ENCODE assay signal across 20 mouse cellular contexts in the genomic region with DNA sequence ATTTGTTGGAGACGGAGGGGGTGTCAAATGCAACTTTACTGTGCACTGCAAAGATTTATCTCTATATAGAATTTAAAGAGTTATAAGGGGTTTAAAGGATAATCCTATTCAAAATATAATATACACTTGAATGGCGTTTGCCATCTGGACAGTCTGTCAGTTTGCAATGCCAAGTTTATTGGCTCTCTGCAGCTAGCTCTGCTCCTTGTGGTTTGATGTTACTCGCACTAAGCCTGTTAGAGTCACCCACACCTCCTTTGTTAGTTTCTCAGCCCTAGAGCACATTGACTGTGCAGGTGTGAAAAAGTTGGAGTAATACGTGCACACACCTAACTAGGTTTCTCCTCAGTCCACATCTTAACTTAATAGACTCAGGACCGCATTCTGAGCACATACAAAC.
"Had no signal": no experiment of that assay in that cellular context is flagged by ENCODE, and none has a peak within 500 bp of the region (broad histone marks: within the 10 kb centered on the region; RNA-seq: fewer than 3 reads in every experiment).

No protein-coding gene starts in this region.

- H3K9me3 ChIP-seq: limb, embryonic 10.5 days; limb, embryonic 13.5 days; liver, embryonic 12.5 days; liver, embryonic 15.5 days; lung, embryonic 15.5 days; megakaryocyte, embryonic 14.5 days; midbrain, embryonic 10.5 days; neural tube, embryonic 12.5 days; neural tube, embryonic 15.5 days; stomach, embryonic 15.5 days had no signal

- H3K9ac ChIP-seq: limb, embryonic 13.5 days; liver, embryonic 12.5 days; liver, embryonic 15.5 days; lung, embryonic 15.5 days; neural tube, embryonic 12.5 days; neural tube, embryonic 15.5 days; stomach, embryonic 15.5 days had no signal

- H3K4me1 ChIP-seq: limb, embryonic 10.5 days; limb, embryonic 13.5 days; liver, embryonic 12.5 days; liver, embryonic 15.5 days; lung, embryonic 15.5 days; megakaryocyte, embryonic 14.5 days; midbrain, embryonic 10.5 days; neural tube, embryonic 12.5 days; neural tube, embryonic 15.5 days; stomach, embryonic 15.5 days had no signal

- ATAC-seq: liver, embryonic 12.5 days had no signal

- H3K27me3 ChIP-seq: limb, embryonic 13.5 days; liver, embryonic 12.5 days; liver, embryonic 15.5 days; lung, embryonic 15.5 days; megakaryocyte, embryonic 14.5 days; neural tube, embryonic 12.5 days; neural tube, embryonic 15.5 days; stomach, embryonic 15.5 days had no signal

- H3K36me3 ChIP-seq: limb, embryonic 10.5 days; limb, embryonic 13.5 days; liver, embryonic 12.5 days; liver, embryonic 15.5 days; lung, embryonic 15.5 days; midbrain, embryonic 10.5 days; neural tube, embryonic 12.5 days; neural tube, embryonic 15.5 days; stomach, embryonic 15.5 days had no signal

- DNase-seq: liver; lung, adult 18-20 months; lung, postnatal 10 days; lung, postnatal 36 days; midbrain, embryonic 14.5 days; right cerebral cortex, adult 18-20 months; right cerebral cortex, postnatal 14 days; spleen, adult 18-20 months; thymus, postnatal 25 days had no signal

- H3K4me3 ChIP-seq: limb, embryonic 10.5 days; limb, embryonic 13.5 days; liver, embryonic 12.5 days; liver, embryonic 15.5 days; lung, embryonic 15.5 days; megakaryocyte, embryonic 14.5 days; midbrain, embryonic 10.5 days; neural tube, embryonic 12.5 days; neural tube, embryonic 15.5 days; stomach, embryonic 15.5 days had no signal

- H3K27ac ChIP-seq: kidney, postnatal 0 days; limb, embryonic 10.5 days; limb, embryonic 13.5 days; liver, embryonic 12.5 days; liver, embryonic 15.5 days; lung, embryonic 15.5 days; midbrain, embryonic 10.5 days; neural tube, embryonic 12.5 days; neural tube, embryonic 15.5 days; stomach, embryonic 15.5 days had no signal

- H3K4me2 ChIP-seq: limb, embryonic 13.5 days; liver, embryonic 12.5 days; liver, embryonic 15.5 days; lung, embryonic 15.5 days; neural tube, embryonic 12.5 days; neural tube, embryonic 15.5 days; stomach, embryonic 15.5 days had no signal
